Mouse (Mus musculus): ENCODE results near the gene Ptcd3.
A peak's percentile ranks its signal among the peaks of the same experiment; 100 is the strongest.
"Not testable (repeated sequence)": the region's sequence is repeated elsewhere in the genome, so short reads cannot be mapped to it uniquely, and the experiment has no call there.

The Ptcd3 gene

DNA sequence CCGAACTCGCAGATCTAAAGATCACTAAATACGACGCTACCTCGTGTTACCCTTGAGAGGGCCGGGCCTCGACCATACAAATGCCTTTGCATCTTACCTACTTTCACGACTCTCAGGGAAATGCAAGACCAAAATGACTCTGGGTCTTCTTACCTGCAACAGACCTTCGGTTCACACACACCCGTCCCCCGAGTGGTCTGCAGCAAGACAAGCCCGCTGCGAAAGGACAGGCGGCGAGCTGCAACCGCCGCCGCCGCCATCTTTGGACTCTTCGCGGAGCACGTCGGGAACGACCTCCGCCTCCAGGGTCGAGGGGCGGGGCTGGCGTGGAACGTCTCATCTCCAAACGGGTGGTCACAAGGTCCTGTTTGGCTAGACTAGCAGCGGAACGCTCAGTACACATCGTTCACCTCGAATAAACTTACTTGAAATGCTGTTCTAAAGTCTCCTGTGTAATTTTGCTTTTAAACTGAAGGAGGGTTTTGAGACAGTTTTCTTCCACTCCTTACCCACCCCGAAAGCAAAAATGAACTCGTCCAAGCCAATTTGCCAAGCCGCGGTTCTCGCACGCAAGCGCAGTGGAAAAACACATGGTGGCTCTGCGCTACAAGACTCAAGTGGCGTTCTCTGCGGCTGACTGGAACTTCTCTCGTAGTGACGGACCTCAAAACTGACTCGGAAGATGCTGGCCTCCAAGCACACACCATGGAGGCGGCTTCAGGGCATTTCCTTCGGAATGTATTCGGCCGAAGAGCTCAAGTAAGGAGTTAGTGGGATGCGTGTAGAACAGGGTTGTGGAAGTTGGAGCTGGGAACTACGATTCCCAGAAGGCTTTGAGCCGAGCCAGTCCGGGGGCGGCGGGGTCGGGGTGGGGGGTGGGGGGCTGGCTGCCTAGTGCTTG lies at the start of gene Ptcd3, which contains the start of gene Polr1a:
Gene Ptcd3 (minus strand): TSS at position 270 of the 901 bp plus-strand sequence.
Gene Polr1a (plus strand): TSS at position 573 of the 901 bp plus-strand sequence.
- peak; percentile 92 to 94 for DNase-seq

DNA sequence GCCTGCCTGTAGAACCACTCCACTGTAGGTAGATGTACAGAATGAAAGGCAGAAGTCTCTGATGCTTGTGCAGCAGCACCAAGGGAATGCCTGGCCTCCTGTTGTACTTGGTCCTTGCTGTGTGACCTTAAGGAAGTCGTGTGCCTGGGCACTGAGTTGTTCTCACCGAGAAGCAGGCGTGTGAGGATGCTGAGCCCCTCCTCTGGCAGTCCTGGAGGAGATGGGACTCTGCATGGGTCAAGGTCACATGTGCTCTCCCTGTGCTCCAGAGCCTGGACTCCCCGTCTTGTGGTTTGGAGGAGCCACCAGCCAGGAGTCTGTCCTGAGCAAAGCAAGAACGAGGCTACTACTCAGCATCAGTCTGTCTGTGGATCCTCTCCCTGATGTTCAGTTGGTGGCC lies 42.6 kb upstream of the Ptcd3 start:
- DNase-seq: no peak

DNA sequence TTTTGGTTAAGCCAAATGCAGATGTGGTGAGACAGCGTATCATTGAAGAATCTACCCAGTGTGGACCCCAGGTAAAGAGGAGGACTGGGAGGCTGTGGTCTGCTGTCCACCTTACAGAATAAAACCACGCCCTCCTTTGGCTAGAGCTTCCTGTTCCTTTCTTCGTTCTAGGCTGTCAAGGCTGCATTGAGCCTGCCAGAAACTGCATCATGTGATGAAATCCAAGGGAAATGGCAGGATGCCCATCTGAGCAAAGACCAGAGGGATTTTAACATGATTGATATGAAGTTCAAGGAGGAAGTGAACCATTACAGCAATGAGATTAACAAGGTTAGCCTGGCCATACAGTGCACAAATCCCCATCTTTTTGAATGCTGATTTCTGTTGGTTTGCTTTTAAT lies 42.0 kb upstream of the Ptcd3 start:
- peak; percentile 61 to 66 for DNase-seq

DNA sequence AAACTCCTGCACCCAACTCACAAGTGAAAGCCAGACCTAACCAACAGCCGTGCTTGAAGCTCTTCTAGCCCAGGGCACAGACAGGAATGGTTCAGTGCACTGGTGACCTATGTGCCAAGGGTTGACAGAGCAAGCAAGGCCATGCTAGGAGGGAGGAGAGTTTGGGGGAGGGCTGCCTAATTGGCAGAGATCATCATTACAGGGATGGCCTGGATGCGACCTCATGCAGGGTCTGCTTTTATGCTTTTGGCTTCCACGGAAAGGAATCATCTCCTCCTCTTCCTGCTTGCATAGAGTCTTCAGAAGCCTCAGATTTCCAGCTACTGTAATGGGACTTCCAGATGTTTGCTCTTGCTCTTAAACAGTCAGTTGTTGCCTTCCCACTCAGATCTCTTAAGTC lies 41.2 kb upstream of the Ptcd3 start:
- DNase-seq: no peak

DNA sequence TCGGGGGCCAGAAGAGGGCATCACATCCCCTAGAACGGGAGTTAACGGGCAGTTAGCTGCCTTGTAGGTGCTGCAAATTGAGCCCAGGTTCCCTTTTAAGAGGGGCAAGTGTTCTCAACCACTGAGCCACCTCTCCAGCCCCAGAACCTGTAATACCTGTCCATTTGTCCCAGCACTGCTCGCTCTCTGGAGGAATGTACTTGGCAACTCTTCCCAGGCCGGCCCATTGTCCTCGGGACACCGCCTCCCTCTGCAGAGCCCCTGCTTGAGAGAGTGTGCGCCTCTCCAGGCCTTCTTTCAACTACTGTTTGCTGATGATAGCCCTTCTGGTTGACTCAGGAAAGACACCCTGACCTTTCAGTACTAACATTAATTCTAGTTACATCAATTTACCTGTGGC lies 37.6 kb upstream of the Ptcd3 start:
- no peak for DNase-seq

DNA sequence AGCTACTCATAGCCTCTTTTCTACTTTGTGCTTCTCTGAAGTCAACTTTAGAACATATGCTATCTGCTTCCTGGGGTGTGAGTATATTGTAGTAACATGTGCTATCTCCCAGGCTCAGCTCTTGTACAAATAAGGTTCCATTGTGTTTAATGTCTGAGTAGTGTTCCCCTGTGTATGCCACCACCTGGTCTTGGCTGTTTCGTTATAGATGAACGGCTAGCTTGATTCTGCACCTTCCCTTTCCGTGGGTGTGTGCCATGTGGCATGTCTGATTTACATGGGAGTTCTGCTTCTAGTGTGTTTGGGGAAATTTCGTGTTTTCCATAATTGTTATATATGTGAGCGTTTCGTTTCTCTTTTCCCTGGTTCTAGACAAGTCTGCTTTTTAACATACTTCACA lies 36.6 kb upstream of the Ptcd3 start:
- DNase-seq: no peak

DNA sequence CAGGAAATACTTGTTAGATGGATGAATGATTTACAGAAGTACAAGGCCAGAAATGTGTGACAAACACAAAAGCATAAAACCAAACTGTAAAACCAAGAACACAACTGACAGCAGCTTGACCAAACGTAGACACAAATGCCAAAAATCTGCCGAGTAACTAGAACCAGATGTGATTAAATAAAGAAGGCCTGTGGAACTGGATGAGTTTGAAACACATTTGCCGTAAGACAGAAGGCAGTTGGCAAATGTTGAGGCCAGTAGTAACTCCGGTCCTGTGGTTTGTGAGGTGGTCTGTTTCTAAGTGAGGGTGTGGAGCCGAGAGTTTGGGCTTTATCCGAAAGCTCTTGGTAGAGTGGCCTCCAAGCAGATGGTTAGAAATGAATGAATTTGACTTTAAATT lies 32.4 kb upstream of the Ptcd3 start:
- DNase-seq: no peak

DNA sequence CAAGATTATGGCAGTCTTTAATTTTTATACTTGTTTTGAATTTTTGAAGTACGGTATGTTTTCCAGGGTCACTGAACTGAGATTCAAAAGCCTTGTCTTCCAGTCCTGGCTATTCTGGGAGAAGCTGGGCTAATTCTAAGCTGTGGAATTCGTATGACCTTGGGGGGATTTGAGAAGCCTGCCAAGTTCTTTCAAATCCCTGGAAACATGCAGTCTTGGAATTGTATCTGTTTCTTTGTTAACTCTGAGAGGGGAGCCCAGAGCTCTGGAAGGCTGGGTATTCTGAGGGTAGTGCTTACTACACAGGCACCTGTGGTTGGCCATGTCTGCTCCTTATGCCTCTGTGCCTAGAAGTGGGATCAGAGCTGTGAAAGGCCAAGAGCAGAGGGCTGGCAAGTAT lies 27.2 kb upstream of the Ptcd3 start:
- no peak for DNase-seq

DNA sequence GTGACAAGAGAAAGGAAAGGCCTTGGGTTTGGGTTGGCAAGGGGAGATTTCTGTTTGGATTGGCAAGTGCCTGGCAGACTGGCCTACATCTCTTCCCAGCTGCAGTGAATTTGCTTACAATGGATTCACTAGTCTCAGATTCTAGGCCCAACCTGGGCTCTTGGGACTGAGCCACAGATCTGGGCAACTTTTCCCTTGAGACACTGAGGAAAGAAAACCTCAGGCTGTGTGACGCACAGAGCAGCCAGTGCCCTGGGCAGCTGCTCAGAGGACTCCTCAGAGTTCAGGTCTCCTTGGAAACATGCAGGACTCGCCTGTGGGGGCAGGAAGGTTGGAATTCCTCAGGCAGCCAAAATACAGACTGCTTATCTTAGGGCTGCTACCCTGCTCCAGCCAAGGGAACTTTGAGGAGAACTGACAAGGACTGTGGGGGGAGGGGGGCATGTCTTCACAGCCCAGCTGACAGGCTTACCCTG lies 25.6 kb upstream of the Ptcd3 start:
- DNase-seq: peak; percentile 45 to 70

DNA sequence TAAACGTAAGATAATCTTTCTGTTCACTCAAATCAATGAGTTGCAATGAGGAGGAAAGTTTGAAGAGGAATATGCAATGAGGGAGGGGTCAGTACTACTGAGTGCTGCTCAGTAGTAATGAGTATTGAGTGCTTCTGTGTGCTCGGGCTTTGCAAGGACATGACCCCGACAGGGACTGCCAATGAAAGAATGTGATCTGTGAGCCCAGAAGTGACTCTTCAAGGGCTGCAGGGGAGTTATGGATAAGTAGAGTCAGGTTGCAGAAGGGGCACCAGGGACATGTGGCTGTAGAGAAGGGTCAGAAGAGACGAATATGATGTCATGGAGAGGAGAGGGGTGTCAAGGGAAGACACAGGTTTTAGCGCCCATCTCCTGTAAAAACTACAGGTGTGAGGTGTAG lies 23.8 kb upstream of the Ptcd3 start:
- no peak for DNase-seq

DNA sequence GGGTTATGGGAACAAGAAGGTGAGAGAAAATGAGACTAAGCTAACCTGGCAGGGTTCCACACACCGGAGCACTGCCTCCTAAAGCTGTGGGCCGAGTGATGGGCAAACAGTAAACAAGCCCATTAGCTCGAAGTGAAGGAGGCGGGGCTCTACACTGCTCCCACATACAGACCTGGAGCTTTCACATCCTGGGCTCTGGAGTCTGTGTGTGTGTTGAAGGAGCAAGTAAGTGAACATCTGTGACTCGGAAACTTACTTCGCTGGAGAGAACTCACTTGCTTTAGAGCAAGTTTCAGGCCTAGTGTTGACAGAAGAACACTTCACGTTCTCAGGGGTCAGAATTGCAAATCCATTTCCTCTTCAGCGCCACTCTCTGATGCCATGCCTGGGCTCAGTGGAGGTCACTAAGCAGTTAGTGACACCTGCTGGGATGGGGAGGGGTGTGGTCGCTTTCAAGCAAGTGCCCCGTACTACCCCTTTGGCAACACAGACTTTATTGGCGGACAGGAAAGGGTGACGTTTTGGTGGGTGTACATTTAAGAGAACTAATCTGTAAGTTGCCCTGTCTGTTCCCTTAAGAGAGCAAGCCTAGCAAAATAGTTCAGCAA lies 22.4 kb upstream of the Ptcd3 start:
- DNase-seq: peak in 1 of 2 experiments; percentile 35

DNA sequence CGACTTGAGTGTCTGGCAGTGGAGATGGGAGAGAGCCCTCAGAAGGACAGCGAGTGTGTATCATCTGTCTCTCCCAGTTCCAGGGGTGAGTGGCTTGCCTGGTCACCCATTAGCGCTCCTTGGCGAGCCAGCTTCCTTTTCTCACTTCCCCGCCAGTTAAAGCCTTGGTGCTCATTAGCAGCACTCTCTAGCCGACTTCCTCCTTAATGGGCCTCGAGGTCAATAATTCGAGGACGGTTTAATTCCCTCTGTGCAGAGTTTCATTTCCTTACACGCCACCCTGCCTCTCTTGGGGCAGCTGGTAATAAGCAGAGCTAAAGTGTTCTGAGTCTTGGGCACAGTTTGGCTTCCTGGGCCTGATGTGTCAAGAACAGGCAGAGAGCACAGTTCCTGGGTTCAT lies 21.5 kb upstream of the Ptcd3 start:
- DNase-seq: peak; percentile 44 to 47

DNA sequence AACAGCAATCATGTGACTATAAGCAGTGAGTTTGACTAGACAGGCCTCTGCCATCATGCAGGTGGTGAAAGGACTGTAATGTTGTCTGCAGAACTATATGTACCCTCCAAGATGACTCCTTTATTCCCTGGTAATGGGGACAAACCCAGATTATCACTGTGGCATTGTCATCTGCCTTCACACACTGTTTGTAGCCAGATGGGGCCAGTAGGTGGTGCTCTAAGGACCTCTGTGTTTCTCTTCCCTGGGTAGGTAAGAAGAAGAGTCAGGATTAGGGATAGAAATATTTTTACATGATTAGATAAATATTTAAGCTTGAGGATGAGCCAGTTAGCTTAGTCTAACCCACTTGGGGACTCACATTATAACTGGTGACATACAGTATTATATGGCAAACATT lies 19.4 kb upstream of the Ptcd3 start:
- DNase-seq: peak; percentile 37 to 69

DNA sequence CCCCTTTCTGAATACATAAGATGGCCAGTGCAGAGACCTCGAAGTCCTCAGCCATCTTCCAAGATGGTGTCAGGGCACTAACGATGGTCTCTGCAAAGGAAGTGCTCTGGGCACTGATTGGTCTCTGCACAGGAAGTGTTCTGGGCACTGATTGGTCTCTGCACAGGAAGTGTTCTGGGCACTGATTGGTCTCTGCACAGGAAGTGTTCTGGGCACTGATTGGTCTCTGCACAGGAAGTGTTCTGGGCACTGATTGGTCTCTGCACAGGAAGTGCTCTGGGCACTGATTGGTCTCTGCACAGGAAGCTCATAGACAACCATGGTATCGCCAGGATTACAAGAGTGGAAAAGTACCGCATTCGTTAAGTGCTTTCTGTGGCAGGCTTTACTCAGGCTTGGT lies 16.7 kb upstream of the Ptcd3 start:
- DNase-seq: not testable (repeated sequence)

DNA sequence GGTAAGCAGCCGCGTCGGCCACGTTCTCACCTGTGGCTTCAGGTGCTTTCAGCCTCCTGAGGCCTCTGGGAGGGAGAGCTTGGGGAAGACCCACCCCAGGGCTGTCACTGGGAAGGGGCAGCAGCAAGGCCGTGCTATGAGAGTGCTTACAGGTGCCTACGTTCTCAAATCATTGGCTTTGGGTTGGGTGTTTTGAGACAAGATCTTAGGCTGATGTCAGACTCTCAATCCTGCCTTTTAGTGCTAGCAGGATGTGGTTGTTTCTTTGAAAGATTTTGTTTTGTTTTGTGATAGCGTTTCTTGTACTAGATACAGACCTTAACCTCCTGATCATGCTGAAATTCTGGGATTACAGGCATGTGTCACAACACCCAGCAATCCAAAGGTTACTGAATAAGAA lies 12.2 kb upstream of the Ptcd3 start:
- DNase-seq: no peak

DNA sequence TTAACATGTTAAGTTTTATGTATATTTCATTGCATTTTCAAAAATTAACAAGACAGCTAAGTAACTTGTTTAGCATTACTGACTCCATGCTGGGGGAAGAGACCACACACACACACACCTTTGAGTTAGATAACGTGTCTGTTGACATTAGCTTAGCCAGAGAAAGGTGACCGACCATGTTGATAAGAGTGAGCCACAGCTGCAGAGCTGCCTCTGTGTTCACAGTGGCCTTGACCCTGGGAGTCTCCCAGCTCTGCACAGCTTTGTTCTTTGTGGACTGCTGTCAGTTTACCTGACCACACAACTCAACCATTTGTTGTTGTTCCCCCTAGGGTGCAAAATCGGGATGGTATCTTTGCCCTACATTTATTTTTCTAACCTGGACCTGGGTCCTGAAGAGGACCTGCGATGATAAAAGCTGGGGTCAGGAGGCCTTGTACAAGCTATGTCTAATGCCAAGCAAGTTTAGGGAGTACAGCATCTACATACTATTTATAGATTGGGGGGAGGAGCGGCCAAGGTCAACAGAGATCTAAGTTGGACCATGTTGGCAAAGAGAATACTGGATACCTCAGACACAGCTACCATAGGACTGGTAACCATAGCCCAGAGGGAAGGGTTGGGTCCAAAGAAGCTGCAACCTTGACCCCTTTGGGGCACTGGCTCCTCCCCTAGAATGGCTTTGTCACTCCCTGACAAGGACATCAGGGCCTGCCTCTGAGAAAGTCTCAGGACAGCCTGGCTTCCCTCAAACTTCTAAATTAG lies 3.3 kb upstream of the Ptcd3 start:
- no peak for DNase-seq

DNA sequence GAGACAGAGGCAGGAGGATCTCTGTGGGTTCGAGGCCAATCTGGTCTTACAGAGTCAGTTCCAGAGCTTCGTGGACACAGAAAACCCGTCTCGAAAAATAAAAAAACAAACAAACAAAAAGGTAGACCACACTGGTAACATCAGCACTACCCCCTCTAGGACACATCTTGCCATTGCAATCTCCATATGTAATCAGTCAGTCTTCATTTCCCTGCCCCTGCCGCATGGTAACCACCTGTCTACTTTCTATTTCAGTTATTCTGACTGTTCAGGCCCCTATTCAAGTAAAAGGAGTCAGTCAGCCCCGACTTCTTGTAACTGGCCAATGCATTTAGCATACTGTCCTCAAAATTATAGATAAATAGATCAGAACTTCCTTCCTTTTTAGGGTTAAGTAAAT lies 1.3 kb upstream of the Ptcd3 start:
- DNase-seq: no peak

DNA sequence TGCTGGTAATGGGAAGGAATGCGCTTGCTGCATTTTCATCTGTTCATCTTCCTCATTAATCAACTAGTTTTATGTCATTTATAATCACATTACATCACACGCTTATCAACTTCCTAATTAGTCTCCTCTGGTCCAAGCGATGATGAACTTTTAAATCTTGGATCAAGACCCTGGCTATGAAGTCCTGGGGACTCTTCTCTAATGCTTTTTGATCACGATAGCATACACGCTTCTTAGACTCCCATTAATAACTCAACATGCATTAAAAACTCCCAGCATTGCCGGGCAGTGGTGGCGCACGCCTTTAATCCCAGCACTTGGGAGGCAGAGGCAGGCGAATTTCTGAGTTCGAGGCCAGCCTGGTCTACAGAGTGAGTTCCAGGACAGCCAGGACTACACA lies 834 bp upstream of the Ptcd3 start:
- no peak for DNase-seq

DNA sequence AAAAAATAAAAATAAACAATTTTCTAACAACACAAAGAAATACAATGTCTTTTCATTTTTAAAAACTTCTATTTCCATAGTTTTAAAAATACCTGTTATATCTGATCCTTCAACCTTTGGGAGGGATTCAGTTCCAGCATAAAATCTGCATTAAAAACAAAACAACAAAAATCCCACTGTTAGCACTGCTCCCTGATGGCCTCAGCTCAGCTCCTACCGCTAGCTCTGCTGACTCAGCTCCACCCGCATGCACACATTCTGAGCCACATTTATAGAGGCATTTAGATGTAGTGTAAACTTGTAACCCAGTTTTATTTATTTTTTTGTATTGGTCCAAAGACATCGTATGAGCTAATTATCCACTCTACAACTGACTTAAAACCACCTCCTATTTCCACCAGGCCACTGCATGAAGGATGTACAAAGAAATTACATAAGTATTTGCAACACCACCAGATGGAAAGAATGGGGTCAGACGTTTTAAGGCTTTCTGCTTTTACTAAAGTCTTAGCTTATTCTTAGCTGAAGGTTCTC lies 781 bp downstream of the Ptcd3 start:
- DNase-seq: no peak

DNA sequence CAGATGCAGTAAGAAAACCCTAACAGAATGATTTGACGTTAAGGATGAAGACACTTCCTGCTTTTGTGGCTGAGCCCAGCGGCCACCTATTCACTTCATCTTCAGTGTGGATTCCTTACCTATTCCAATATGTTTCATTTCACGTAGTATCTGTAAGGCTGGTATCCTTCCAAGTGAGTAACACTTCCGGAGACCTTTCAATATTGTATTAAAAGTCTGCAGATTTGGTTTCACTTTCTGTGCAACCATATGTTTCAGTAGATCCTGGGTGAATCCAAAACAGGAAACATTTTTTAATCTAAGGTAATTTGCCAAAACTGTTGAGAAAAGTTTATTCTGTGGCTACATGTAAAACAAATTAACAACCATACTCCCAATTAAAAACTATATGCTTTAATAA lies 15.3 kb downstream of the Ptcd3 start:
- no peak for DNase-seq

DNA sequence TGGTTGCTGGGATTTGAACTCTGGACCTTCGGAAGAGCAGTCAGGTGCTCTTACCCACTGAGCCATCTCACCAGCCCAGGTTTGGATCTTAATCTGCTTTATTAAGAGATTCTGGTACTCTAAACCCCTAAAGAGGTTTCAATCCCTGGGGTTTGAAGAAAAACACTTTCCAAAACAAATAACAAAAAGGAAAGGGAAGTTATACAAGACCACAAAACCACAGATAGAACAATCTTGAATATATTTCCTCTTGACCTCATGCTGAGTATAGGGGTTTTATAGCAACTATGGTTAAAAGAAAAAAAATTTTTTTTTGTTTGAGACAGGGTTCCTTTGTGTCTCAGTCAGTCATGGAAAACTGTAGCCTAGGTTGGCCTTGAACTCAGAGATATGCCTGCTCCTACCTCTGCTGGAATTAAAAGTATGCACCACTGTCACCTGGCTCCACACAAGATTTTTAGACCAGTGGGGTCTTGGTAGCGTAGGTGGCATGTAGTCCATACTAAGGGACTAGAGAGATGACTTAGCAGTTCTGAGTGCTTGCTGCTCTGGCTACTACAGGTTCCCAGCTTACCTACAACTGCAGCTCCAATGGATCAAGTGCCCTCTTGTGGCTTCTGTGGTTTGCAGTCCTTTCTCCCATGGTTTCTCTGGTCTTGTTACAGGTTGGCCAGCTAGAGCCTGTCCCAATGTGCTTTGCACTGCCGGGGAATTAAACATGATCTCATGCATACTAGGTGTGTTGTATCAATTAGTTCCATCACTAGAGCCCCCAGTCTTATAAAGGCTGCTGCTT lies 30.4 kb downstream of the Ptcd3 start:
- no peak for DNase-seq

DNA sequence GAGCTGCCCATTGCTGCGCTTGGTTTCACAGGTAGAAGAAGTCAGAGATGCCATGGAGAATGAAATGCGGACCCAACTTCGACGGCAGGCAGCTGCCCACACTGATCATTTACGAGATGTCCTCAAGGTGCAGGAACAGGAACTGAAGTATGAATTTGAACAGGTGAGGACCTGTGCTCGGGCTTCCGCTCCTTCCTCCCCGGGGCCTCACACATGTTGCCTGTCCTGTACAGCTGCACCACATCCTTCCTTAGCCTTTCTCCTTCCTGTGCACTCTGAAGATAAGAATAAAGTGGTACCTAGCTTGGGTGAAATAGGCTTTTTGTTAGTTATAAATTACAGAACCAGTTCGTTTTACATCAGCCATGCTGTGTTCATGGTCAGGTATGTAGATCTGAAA lies 37.2 kb downstream of the Ptcd3 start:
- no peak for DNase-seq

Measured in lung, postnatal 4 days (tissue).